Mouse (Mus musculus) cerebellum, adult 2 months (tissue): Measurements from ENCODE around the gene Map2k5.

Experiments used
- CTCF ChIP-seq: fragments of 200-500 bp; IDR thresholded peaks from 2 replicates; pipeline ENCODE4 v1.5.1; 2011; ENCODE audit warnings: low read depth, mild to moderate bottlenecking, control low read depth, low read length, moderate library complexity, borderline replicate concordance; ENCODE audit not compliant: insufficient read depth
- POLR2A ChIP-seq: fragments of 200-500 bp; IDR thresholded peaks from 2 replicates; pipeline ENCODE4 v1.6.1; 2011; ENCODE audit warnings: low read length, control low read depth, borderline replicate concordance; ENCODE audit not compliant: insufficient read depth

DNA sequence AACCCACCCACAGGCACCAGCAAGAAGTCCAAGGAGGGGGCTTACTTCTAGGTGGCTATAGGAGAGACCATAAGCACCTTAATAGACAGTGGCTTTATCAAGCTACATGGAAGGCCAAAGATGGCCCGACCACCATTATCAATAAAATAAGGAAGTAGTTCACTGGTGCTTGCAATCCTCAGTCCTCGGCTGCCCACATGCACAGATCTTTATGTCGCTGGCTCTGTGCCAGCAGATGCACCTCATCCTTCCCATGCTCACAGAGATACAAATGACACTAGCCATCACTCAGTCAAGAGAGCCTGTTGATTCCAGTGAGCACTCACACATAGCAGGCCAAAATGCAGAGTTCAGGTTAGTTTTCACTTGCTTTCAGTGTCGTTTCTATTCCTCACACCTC, 89.0 kb downstream of the Map2k5 start:
- TF ChIP-seq CTCF (no peak), POLR2A (no peak)
